Mouse (Mus musculus): Measurements from ENCODE around the gene Ephb4. TPM values are rescaled to one million over a fixed set of nuclear protein-coding genes. Genes with fewer than 3 reads are reported as not detected.
A peak's percentile ranks its signal among the peaks of the same experiment; 100 is the strongest.

Ephb4 gene
- polyA plus RNA-seq (2012; ENCODE audit: insufficient read depth, insufficient read length, low replicate concordance, missing spikeins) = not detected in 2 replicates

- WGBS = 1% methylated on average over 32 of the region's 32 CpGs
- TF ChIP-seq CTCF (IDR thresholded peaks at IDR 0.05; ENCODE audit: insufficient read depth, low read depth, low read length) = no peak
- TF ChIP-seq POLR2A (IDR thresholded peaks at IDR 0.05; ENCODE audit: insufficient read depth, low read depth, low read length) = no peak; the same call in 1 of the 2 replicates
- Histone ChIP-seq H3K4me3 (ENCODE audit: insufficient read depth, low read depth, low read length) (peak within 1 kb of the TSS; percentile 49), H3K27ac (ENCODE audit: insufficient read depth, low read depth, low read length) (no peak within 1 kb of the TSS), H3K4me1 (ENCODE audit: control insufficient read depth, insufficient read depth, low read length) (peaks cover 19% of the 10 kb centered on the region)
Measured at GRCm38 (mm10) chr5:137349384-137350204, at the start of gene Ephb4. Gene Ephb4, plus strand, starts transcription at chr5:137350109.

- 35% methylated on average over 21 of the region's 21 CpGs for WGBS
- TF ChIP-seq CTCF (IDR thresholded peaks at IDR 0.05; ENCODE audit: insufficient read depth, low read depth, low read length) (no peak), POLR2A (IDR thresholded peaks at IDR 0.05; ENCODE audit: insufficient read depth, low read depth, low read length) (no peak)
- H3K27ac ChIP-seq (ENCODE audit: insufficient read depth, low read depth, low read length) = no peak overlapping the region
- H3K4me1 ChIP-seq (ENCODE audit: control insufficient read depth, insufficient read depth, low read length) = no peaks in the 10 kb centered on the region
- H3K4me3 ChIP-seq (ENCODE audit: insufficient read depth, low read depth, low read length) = no peak overlapping the region
Measured at GRCm38 (mm10) chr5:137301253-137301652, 48.7 kb upstream of the Ephb4 start.

DNA sequence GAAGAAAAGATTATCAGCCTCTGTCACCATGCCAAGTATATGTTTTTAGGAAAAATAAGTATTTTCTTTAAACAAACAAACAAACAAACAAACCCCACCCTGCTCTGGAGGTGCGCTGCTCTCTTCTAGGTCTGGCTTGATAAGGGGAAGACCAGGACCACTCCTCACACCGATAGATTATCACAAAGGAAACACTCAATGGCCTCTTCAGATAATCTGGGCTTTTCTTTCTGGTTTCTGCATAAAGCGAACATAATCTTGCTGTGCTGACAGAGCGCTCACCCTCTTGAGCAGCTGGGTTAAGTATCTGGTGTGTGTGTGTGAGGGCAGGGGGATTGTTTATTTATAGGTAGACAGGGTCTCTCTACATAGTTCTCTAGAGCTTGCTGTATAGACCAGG is 46.3 kb upstream of the Ephb4 start:
- H3K4me1 ChIP-seq (ENCODE audit: control insufficient read depth, insufficient read depth, low read length) = no peaks in the 10 kb centered on the region
- H3K4me3 ChIP-seq (ENCODE audit: insufficient read depth, low read depth, low read length) = no peak overlapping the region
- 70% methylated on average over 4 of the region's 4 CpGs for WGBS
- TF ChIP-seq POLR2A (IDR thresholded peaks at IDR 0.05; ENCODE audit: insufficient read depth, low read depth, low read length) = no peak
- TF ChIP-seq CTCF (IDR thresholded peaks at IDR 0.05; ENCODE audit: insufficient read depth, low read depth, low read length) = no peak
- H3K27ac ChIP-seq (ENCODE audit: insufficient read depth, low read depth, low read length) = no peak overlapping the region

DNA sequence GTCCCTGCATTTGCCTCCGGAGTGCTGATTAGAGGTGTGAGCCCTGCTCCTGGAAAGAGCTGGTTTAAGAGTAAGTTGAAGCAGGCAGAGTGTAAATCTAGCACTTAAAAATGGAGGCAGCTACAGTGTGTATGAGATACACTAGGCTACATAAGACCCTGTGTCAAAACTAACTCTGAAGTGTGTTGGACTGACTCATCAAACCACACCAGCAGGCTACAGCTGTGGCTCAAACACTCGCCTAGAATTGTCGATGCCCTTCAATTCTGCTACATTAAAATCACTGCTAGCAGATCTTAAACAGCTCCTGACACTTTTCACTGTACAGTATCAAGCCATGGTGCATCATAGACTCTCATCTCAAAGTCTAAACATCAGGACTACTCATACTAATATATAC is 45.7 kb upstream of the Ephb4 start:
- no peak overlapping the region for H3K27ac ChIP-seq (ENCODE audit: insufficient read depth, low read depth, low read length)
- 29% methylated on average over 3 of the region's 3 CpGs for WGBS
- no peak overlapping the region for H3K4me3 ChIP-seq (ENCODE audit: insufficient read depth, low read depth, low read length)
- TF ChIP-seq CTCF (IDR thresholded peaks at IDR 0.05; ENCODE audit: insufficient read depth, low read depth, low read length) = no peak
- TF ChIP-seq POLR2A (IDR thresholded peaks at IDR 0.05; ENCODE audit: insufficient read depth, low read depth, low read length) = no peak
- H3K4me1 ChIP-seq (ENCODE audit: control insufficient read depth, insufficient read depth, low read length) = no peaks in the 10 kb centered on the region

- Histone ChIP-seq H3K4me3 (ENCODE audit: insufficient read depth, low read depth, low read length) (no peak overlapping the region), H3K4me1 (ENCODE audit: control insufficient read depth, insufficient read depth, low read length) (no peaks in the 10 kb centered on the region), H3K27ac (ENCODE audit: insufficient read depth, low read depth, low read length) (no peak overlapping the region)
- TF ChIP-seq POLR2A (IDR thresholded peaks at IDR 0.05; ENCODE audit: insufficient read depth, low read depth, low read length) (no peak), CTCF (IDR thresholded peaks at IDR 0.05; ENCODE audit: insufficient read depth, low read depth, low read length) (no peak)
- 40% methylated on average over 4 of the region's 4 CpGs for WGBS
Measured at GRCm38 (mm10) chr5:137304816-137305215, 45.1 kb upstream of the Ephb4 start.

DNA sequence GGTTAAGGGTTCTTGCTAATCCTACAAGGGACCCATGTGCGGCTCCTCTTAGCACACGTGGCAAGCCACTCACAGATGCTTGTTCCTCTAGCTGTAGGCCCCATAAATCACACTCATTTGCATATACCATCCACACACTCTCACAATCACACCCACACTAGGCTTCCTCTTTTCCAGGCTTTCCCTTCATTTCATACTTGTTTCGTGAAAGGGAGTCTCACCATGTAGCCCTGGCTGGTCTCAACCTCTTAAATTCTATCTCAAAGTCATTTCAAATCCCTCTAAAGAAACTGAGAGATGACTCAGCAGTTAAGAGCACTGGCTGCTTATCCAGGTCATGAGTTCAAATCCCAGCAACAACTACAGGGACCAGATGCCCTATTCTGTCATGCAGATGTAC is 44.1 kb upstream of the Ephb4 start:
- no peaks in the 10 kb centered on the region for H3K4me1 ChIP-seq (ENCODE audit: control insufficient read depth, insufficient read depth, low read length)
- TF ChIP-seq POLR2A (IDR thresholded peaks at IDR 0.05; ENCODE audit: insufficient read depth, low read depth, low read length) = no peak
- TF ChIP-seq CTCF (IDR thresholded peaks at IDR 0.05; ENCODE audit: insufficient read depth, low read depth, low read length) = no peak
- H3K4me3 ChIP-seq (ENCODE audit: insufficient read depth, low read depth, low read length) = no peak overlapping the region
- no peak overlapping the region for H3K27ac ChIP-seq (ENCODE audit: insufficient read depth, low read depth, low read length)
- WGBS = 24% methylated on average over 3 of the region's 3 CpGs

DNA sequence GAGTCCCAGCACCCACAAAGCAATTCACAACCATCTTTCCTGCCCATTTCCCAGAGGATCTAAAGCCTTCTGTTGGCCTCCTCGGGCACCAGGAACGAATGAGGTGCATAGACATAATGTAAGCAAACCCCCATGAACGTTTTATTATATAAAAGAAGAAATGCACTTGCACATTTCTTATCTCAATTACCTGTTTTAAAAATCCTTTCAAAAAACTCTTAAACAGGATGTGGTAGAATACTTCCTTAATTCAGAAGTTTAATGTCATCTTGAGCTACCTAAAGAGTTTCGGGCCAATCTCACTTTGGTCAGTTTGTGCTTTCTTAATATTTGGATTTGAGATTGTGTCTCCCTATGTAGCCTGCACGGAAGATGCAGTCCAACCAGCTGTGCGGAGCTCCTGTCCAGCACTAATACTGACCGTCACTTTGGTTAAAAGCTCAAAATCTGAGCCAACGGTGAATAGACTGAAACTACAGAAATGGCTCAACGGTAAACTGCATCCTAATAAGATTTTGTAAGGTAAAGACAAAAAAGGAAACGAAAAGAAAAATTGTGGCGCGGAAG is 43.4 kb upstream of the Ephb4 start:
- peak overlapping the region; percentile 91 for H3K4me3 ChIP-seq (ENCODE audit: insufficient read depth, low read depth, low read length)
- no peaks in the 10 kb centered on the region for H3K4me1 ChIP-seq (ENCODE audit: control insufficient read depth, insufficient read depth, low read length)
- TF ChIP-seq POLR2A (IDR thresholded peaks at IDR 0.05; ENCODE audit: insufficient read depth, low read depth, low read length) (no peak), CTCF (IDR thresholded peaks at IDR 0.05; ENCODE audit: insufficient read depth, low read depth, low read length) (no peak)
- H3K27ac ChIP-seq (ENCODE audit: insufficient read depth, low read depth, low read length) = peak overlapping the region; percentile 55
- WGBS = 10% methylated on average over 12 of the region's 12 CpGs

DNA sequence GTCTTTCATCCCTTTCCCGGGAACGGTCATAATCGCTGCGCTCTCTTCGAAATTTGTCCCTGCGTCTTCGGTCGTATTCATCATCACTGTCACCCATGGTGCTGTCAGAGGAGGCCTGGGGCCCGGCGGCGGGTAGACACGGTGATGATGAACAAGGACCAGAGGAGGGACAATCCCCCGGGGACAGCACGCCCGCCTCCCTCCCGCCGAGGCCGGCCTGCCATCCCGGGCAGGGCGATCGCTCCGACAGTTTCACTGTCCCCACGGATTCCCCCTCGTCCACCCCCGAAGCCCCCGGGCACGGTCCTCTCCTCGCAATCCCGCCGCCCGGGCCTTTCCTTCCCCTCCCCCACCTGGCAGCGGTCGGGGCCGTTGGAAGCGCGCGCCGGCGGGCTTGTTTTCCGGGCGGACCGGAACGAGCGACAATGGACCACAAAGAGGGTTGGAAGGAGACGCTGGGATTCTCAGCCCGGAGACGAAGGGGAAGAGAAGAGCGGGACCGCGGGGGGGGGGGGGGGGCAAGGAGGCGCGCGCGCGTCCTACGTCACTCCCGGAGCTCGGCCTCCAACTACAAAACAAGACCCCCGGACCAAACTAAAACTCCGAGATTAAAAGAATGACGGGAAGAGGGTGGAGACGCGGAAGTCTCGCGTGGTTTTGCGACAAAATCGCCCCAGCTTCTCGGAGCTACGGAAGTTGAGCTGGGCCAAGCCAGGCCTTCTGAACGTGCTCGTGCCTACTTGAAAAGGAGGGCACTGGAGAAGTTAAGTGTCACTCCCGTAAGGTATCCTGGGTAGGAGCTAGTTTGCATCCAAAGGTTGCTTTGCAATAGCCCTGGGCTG is 42.6 kb upstream of the Ephb4 start, which contains the start of gene Srrt:
TSS of gene Srrt (minus strand) at position 604 of the 842 bp plus-strand sequence.
- H3K4me3 ChIP-seq (ENCODE audit: insufficient read depth, low read depth, low read length) = peak within 1 kb of the TSS; percentile 91
- under 1% methylated on average over 72 of the region's 72 CpGs for WGBS
- H3K27ac ChIP-seq (ENCODE audit: insufficient read depth, low read depth, low read length) = peak within 1 kb of the TSS; percentile 97
- TF ChIP-seq CTCF (IDR thresholded peaks at IDR 0.05; ENCODE audit: insufficient read depth, low read depth, low read length) (no peak), POLR2A (IDR thresholded peaks at IDR 0.05; ENCODE audit: insufficient read depth, low read depth, low read length) (peak; percentile 43)
- H3K4me1 ChIP-seq (ENCODE audit: control insufficient read depth, insufficient read depth, low read length) = no peaks in the 10 kb centered on the region

All from olfactory bulb, adult 2 months (tissue).